Mouse (Mus musculus) cerebellum, postnatal 14 days (tissue): ENCODE results near the gene Exoc6b.
A peak's percentile ranks its signal among the peaks of the same experiment; 100 is the strongest.

Experiments
- DNase-seq, 2 experiments: peaks; one replicate each; pipeline ENCODE4 v3.0.0; 2021; ENCODE audit warnings: mixed read lengths in 2 of 2

Exoc6b gene

GRCm38 (mm10) chr6:84875869-84876268 lies 193.4 kb downstream of the Exoc6b start:
- no peak for DNase-seq

- DNase-seq, result no peak
Measured at GRCm38 (mm10) chr6:84867114-84867513, 202.2 kb downstream of the Exoc6b start.

DNA sequence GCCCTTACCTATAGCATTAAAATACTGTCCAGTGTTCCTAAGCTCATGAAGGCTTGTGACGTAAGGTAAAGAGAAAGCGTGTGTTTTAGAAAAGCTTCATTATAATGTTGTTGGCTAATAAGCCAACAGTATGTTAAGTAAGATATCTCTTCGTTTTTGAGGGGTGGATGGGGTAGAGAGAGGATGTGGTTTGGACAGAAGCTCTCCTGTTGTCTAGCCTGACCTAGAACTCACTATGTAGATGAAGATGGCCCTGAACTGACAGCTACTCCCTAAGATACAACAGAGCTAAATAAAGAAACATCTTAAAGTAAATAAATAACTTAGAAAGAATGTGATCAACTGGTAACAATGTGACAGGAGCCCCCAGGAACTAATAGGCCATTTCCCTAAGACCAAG lies 204.7 kb downstream of the Exoc6b start:
- DNase-seq, result no peak

DNA sequence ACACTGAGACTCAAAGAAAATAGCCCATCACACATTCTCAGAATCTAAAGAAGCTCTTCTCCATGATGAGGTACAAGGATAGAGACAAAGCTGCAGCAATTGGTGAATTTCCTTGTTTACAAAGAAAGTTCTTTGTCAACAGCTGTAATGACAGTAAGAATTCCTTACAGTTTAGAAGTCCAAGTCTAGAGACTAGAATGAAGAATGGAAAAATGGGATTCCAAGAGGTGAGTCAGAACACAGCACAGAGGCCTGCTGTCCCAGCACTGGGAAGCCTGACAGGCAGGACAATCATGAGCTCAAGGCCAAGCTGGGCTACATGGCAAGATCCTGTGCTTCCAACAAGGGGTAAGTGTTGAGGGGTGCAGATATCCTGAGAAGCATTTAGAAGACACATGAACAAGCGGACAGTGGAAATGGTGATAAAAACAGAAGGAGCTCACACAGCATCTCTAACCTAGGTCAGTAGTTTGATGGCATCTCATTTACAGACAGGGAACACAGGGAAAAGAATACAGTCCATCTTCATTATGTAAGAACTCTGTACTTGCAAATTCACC lies 205.4 kb downstream of the Exoc6b start:
- no peak for DNase-seq

DNA sequence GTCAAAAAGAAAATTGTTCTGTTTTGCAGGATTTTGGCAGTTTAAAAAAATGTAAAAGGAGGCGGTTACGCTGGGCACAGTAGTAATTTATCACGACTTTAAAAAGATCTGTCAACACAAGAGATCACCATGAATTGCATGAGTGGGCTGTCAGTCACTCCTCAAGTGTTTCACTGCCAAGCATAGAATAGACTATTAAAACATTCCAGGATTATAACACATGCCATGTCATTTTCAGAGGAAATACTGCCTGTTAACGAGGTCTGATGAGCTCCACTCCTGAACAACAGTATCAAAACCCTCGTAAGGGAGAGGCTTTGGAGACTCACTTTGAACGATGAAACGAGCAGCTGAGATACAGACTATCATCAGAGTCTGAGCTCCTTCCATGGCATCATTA lies 223.6 kb downstream of the Exoc6b start:
- no peak for DNase-seq

DNA sequence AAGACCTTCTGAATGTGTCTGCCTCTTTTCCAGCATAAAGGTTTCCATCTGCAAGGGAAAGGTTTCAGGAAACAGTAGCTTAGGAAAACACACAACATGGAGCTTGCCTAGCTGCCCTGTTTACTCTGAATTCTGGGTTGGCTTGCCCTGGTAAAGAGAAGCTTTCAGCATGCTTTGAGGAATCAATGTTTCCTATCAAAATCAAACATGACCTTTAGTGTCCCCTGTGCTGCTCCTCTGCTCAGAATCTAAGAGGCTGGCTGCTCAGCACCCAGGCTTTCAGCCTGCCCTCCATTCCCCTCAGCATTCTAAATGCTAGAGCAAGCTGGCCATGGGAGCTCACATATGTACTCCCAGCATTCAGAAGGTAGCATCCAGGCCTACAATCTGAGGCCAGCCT lies 228.2 kb downstream of the Exoc6b start:
- no peak for DNase-seq

GRCm38 (mm10) chr6:84807546-84807945 lies 261.8 kb downstream of the Exoc6b start:
- DNase-seq, result no peak

- no peak for DNase-seq
Measured at GRCm38 (mm10) chr6:84806132-84806730, 263.1 kb downstream of the Exoc6b start.

- DNase-seq, result no peak
Measured at GRCm38 (mm10) chr6:84798736-84799135, 270.6 kb downstream of the Exoc6b start.

- no peak for DNase-seq
Measured at GRCm38 (mm10) chr6:84783994-84784393, 285.3 kb downstream of the Exoc6b start.

- DNase-seq, result no peak
Measured at GRCm38 (mm10) chr6:84779987-84780386, 289.3 kb downstream of the Exoc6b start.

- no peak for DNase-seq
Measured at GRCm38 (mm10) chr6:84778970-84779369, 290.3 kb downstream of the Exoc6b start.

DNA sequence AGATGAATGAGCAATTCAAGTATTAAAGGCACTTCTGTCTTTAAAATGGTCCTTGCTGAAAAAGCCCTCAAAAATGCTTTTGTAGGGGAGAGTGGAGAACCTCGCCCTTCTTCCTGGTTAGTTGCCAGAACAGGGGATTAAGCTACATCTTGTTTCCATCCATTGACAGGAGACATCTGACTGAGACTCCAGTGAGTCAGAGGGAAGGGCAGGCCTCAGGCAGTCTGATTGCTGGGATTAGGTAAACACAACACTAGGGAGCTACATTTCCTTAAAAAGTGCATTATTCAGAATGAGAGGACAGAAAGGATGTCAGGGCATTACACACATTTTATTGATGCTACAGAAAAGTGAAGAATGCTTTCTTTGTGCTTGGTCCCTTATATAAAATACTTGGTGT lies 293.4 kb downstream of the Exoc6b start:
- no peak for DNase-seq

DNA sequence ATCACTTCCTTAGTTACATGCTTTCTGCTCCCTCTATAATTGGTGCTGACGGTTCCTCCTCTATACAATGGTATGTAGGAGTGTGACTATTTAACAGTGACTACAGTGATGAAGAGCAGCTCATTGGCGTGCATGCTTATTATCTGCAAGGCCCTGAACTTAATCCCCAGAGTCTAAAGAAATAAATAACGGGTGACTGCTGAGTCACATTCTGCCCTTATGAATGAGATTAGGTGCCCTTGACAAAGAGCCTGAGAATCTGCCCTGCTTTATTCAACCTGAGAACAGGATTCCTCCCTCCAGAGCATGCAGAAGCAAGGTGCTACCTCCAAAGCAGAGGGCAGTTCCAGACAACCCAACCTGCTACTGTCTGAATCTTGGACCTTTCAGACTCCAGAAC lies 314.0 kb downstream of the Exoc6b start:
- no peak for DNase-seq

- no peak for DNase-seq
Measured at GRCm38 (mm10) chr6:84752806-84753420, 316.4 kb downstream of the Exoc6b start.

- DNase-seq, result no peak
Measured at GRCm38 (mm10) chr6:84751409-84751808, 317.9 kb downstream of the Exoc6b start.

DNA sequence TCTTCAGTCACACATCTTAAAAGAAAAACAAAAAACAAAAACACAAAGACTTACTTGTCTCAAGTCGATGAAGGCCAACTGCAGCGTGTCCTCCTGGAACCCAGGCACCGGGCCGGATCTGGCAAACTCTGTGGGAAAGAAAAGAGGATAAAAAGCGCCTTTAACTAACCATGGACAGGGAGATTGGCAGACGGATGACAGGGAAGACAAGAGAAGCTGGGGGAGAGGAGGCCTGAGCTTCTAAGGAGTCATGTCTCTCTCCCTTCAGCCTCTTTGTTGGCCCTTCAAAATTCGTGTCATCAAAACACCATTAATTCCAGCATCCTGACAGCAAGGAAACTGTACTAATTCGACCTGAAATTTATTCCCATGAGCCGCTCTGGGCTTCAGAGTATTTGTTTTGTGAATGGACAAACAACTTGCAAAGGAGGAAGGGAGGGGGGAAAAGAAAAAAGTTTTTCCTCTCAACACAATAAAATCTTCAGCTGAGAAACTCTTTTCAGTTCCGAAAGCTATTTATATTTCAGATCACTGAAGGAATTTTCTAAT lies 322.4 kb downstream of the Exoc6b start:
- peak; percentile 10 to 11 for DNase-seq

GRCm38 (mm10) chr6:84746193-84746846 lies 323.0 kb downstream of the Exoc6b start:
- no peak for DNase-seq

- DNase-seq, result no peak
Measured at GRCm38 (mm10) chr6:84745570-84745969, 323.7 kb downstream of the Exoc6b start.

GRCm38 (mm10) chr6:84742227-84742626 lies 327.1 kb downstream of the Exoc6b start:
- no peak for DNase-seq

DNA sequence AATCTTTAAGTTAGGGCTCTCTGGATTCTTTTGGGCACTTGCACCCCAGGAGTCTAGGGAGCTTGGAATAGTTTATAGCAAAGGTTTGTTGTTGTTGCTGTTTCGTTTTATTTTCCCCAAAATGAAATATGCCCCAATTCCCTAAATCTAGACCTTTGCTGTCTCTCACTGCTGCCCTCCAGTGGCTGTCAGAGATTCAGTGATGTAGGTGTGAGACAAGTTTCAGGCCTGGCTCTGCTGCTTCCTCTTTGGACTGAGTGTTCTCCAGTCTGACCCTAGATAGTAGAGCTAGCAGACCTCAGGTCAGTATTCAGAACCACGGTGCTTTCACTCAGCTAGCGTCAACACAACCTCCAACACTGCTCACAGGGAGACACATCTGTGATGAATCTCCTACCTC lies 332.4 kb downstream of the Exoc6b start:
- peak; percentile 52 to 66 for DNase-seq

- DNase-seq, result no peak
Measured at GRCm38 (mm10) chr6:84726876-84727275, 342.4 kb downstream of the Exoc6b start.

GRCm38 (mm10) chr6:84713171-84713570 lies 356.1 kb downstream of the Exoc6b start:
- DNase-seq, result no peak

DNA sequence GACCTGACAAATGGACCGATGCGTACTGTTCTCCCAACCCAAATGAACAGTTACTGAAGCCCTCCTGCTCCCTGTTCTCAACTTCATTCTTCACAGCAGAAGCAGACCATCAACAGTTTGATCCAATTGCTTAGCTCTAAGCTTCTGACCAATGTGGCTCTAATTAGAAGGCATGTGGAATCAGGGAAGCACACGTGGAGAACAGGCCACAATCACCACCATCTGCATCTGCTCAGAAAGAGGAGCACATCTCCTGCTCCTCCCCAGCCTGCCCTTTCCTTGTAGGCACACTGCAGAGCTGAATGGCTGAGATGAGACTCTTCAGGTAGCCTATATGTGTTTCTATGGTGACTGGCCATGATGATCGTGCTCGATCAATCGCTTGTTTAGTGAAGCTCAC lies 358.5 kb downstream of the Exoc6b start:
- no peak for DNase-seq
